Mouse (Mus musculus) gastrocnemius, postnatal 10 days (tissue): ENCODE data around the gene Flnb. TPM values are rescaled to one million over a fixed set of nuclear protein-coding genes. Genes with fewer than 3 reads are reported as not detected.

Experiments used
- DNase-seq: peaks from one replicate; pipeline ENCODE4 v3.0.0; 2021; ENCODE audit warnings: mixed read lengths
- total RNA-seq, 2 experiments: library from RNA; stranded (reverse); gene quantifications; 2 replicates each; pipeline ENCODE4 v1.2.3; 2021

Gene Flnb
- total RNA-seq, 2 experiments from 2014 or later, result 29.5 to 30.8 TPM

GRCm38 (mm10) chr14:7863199-7863598 lies 45.4 kb downstream of the Flnb start:
- DNase-seq, result no peak

GRCm38 (mm10) chr14:7863871-7864505 lies 46.2 kb downstream of the Flnb start:
- DNase-seq, result no peak

GRCm38 (mm10) chr14:7864506-7864899 lies 46.7 kb downstream of the Flnb start:
- DNase-seq, result no peak

GRCm38 (mm10) chr14:7867224-7867623 lies 49.5 kb downstream of the Flnb start:
- DNase-seq, result no peak

- no peak for DNase-seq
Observed at GRCm38 (mm10) chr14:7867841-7868240, 50.1 kb downstream of the Flnb start.

- no peak for DNase-seq
Observed at GRCm38 (mm10) chr14:7869796-7870195, 52.0 kb downstream of the Flnb start.

GRCm38 (mm10) chr14:7873552-7873951 lies 55.8 kb downstream of the Flnb start:
- DNase-seq, result no peak

GRCm38 (mm10) chr14:7874495-7874894 lies 56.7 kb downstream of the Flnb start:
- no peak for DNase-seq

- DNase-seq, result no peak
Observed at GRCm38 (mm10) chr14:7877957-7878356, 60.2 kb downstream of the Flnb start.

- DNase-seq, result no peak
Observed at GRCm38 (mm10) chr14:7880389-7880788, 62.6 kb downstream of the Flnb start.

- DNase-seq, result no peak
Observed at GRCm38 (mm10) chr14:7881533-7881932, 63.8 kb downstream of the Flnb start.

- DNase-seq, result no peak
Observed at GRCm38 (mm10) chr14:7882050-7882449, 64.3 kb downstream of the Flnb start.

- no peak for DNase-seq
Observed at GRCm38 (mm10) chr14:7884158-7884557, 66.4 kb downstream of the Flnb start.

- DNase-seq, result no peak
Observed at GRCm38 (mm10) chr14:7884841-7885240, 67.1 kb downstream of the Flnb start.

GRCm38 (mm10) chr14:7885540-7885939 lies 67.8 kb downstream of the Flnb start:
- DNase-seq, result no peak

GRCm38 (mm10) chr14:7886008-7886407 lies 68.3 kb downstream of the Flnb start:
- no peak for DNase-seq

- DNase-seq, result no peak
Observed at GRCm38 (mm10) chr14:7887171-7887570, 69.4 kb downstream of the Flnb start.

GRCm38 (mm10) chr14:7888294-7888693 lies 70.5 kb downstream of the Flnb start:
- DNase-seq, result no peak

- DNase-seq, result peak; percentile 18
Observed at GRCm38 (mm10) chr14:7888811-7889651, 71.3 kb downstream of the Flnb start.

- DNase-seq, result no peak
Observed at GRCm38 (mm10) chr14:7889834-7890233, 72.1 kb downstream of the Flnb start.

- DNase-seq, result no peak
Observed at GRCm38 (mm10) chr14:7891401-7891800, 73.6 kb downstream of the Flnb start.

- DNase-seq, result no peak
Observed at GRCm38 (mm10) chr14:7896126-7896525, 78.4 kb downstream of the Flnb start.

- no peak for DNase-seq
Observed at GRCm38 (mm10) chr14:7896699-7897098, 78.9 kb downstream of the Flnb start.

- DNase-seq, result no peak
Observed at GRCm38 (mm10) chr14:7899986-7900385, 82.2 kb downstream of the Flnb start.
